Mouse (Mus musculus): Measurements from ENCODE around the gene Zfp108. TPM values are rescaled to one million over a fixed set of nuclear protein-coding genes. Genes with fewer than 3 reads are reported as not detected.

The Zfp108 gene
- polyA plus RNA-seq, 1 experiment from 2014 or later = 7.0 TPM

DNA sequence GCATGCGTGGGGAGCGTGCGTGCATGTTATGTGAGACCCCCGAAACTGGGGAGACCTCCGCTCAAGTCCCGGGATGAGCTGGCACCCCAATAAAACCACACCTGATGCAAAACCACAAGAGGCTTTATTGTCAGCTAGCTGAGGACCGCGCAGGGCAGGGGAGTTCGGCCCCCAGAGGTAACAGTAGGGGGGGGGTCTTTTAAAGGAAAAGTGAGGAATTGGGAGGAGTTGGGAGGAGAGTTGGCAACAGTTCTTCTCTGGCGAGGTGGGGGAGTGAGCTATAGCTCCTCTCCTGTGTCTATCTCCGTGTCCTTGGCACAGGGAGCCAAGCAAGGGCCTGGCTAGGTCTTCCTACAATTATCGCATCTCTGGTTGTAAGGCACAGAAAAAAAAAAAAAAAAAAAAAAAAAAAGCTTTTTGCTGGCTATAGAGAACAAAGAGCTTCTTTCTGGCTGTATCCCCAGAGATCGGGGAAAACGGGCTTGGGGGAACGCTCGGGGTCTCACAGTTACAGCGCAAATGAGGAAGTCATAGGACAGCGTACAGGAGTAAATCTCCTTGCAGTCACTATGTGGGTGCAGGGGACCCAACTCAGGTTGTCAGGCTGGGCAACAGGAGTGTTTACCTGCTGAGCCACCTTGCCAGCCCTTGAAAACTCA is 45.4 kb downstream of the Zfp108 start:
- H3K36me3 ChIP-seq = peaks cover 41% of the 10 kb centered on the region
- peak overlapping the region; percentile 92 for H3K27ac ChIP-seq (replicated peaks)
- peak; percentile 53 for ATAC-seq (ENCODE audit: low FRiP score, low read depth)
- peaks cover 26% of the 10 kb centered on the region for H3K4me1 ChIP-seq (replicated peaks)
- H3K9me3 ChIP-seq = no peaks in the 10 kb centered on the region
- H3K4me3 ChIP-seq = peak overlapping the region; percentile 78
- no peaks in the 10 kb centered on the region for H3K27me3 ChIP-seq
- under 1% methylated on average over 18 of the region's 18 CpGs for WGBS
- H3K4me2 ChIP-seq = peak overlapping the region; percentile 88
- peak overlapping the region; percentile 82 for H3K9ac ChIP-seq

- Histone ChIP-seq H3K27ac (replicated peaks) (peak within 1 kb of the TSS; percentile 92), H3K4me1 (replicated peaks) (peaks cover 26% of the 10 kb centered on the region), H3K4me3 (peak within 1 kb of the TSS; percentile 78), H3K4me2 (peak within 1 kb of the TSS; percentile 88), H3K27me3 (no peaks in the 10 kb centered on the region), H3K36me3 (peaks cover 36% of the 10 kb centered on the region), H3K9ac (peak within 1 kb of the TSS; percentile 82), H3K9me3 (no peaks in the 10 kb centered on the region)
- ATAC-seq (ENCODE audit: low FRiP score, low read depth) = peak; percentile 43; the same call in 1 of the 2 replicates
- 2% methylated on average over 13 of the region's 13 CpGs for WGBS
These were observed 46.2 kb downstream of the Zfp108 start, which contains the start of gene Zfp61 for GRCm38 (mm10) chr7:24300771-24301282. Gene Zfp61, minus strand, starts transcription at chr7:24301232.

Other genes starting within 250 kb of the Zfp108 start
- not detected in 2 replicates for gene Vmn1r183, start 201.5 kb upstream of the Zfp108 start, polyA plus RNA-seq (2015; fragmentation: Nextera tagmentation; extraction: Ambion mirVana)
- gene Zfp180, start 172.9 kb upstream of the Zfp108 start, polyA plus RNA-seq (2015; fragmentation: Nextera tagmentation; extraction: Ambion mirVana) = 33.7 and 35.5 TPM in 2 replicates
- gene Zfp112, start 142.5 kb upstream of the Zfp108 start, polyA plus RNA-seq (2015; fragmentation: Nextera tagmentation; extraction: Ambion mirVana) = 9.8 and 11.0 TPM in 2 replicates
- gene Zfp235, start 120.6 kb upstream of the Zfp108 start, polyA plus RNA-seq (2015; fragmentation: Nextera tagmentation; extraction: Ambion mirVana) = 23.3 and 25.2 TPM in 2 replicates
- 5.0 and 5.7 TPM in 2 replicates for gene Zfp114, start 79.7 kb upstream of the Zfp108 start, polyA plus RNA-seq (2015; fragmentation: Nextera tagmentation; extraction: Ambion mirVana)
- gene Zfp111, start 43.4 kb upstream of the Zfp108 start, polyA plus RNA-seq (2015; fragmentation: Nextera tagmentation; extraction: Ambion mirVana) = 5.2 and 5.9 TPM in 2 replicates
- gene Zfp109, start 17.2 kb upstream of the Zfp108 start, polyA plus RNA-seq (2015; fragmentation: Nextera tagmentation; extraction: Ambion mirVana) = 4.4 and 4.5 TPM in 2 replicates
- 6.2 and 8.2 TPM in 2 replicates for gene Zfp93, start 15.6 kb downstream of the Zfp108 start, polyA plus RNA-seq (2015; fragmentation: Nextera tagmentation; extraction: Ambion mirVana)
- 39.5 and 42.3 TPM in 2 replicates for gene Zfp61, start 46.4 kb downstream of the Zfp108 start, polyA plus RNA-seq (2015; fragmentation: Nextera tagmentation; extraction: Ambion mirVana)
- 19.5 and 20.3 TPM in 2 replicates for gene Zfp94, start 61.9 kb downstream of the Zfp108 start, polyA plus RNA-seq (2015; fragmentation: Nextera tagmentation; extraction: Ambion mirVana)
- gene Tescl, start 79.1 kb downstream of the Zfp108 start, polyA plus RNA-seq (2015; fragmentation: Nextera tagmentation; extraction: Ambion mirVana) = 0.23 and 0.38 TPM in 2 replicates
- not detected in 2 replicates for gene Lypd5, start 94.4 kb downstream of the Zfp108 start, polyA plus RNA-seq (2015; fragmentation: Nextera tagmentation; extraction: Ambion mirVana)
- gene Kcnn4, start 115.5 kb downstream of the Zfp108 start, polyA plus RNA-seq (2015; fragmentation: Nextera tagmentation; extraction: Ambion mirVana) = 2.3 and 2.9 TPM in 2 replicates
- 32.8 and 42.5 TPM in 2 replicates for gene Smg9, start 144.8 kb downstream of the Zfp108 start, polyA plus RNA-seq (2015; fragmentation: Nextera tagmentation; extraction: Ambion mirVana)
- gene Irgc1, start 197.5 kb downstream of the Zfp108 start, polyA plus RNA-seq (2015; fragmentation: Nextera tagmentation; extraction: Ambion mirVana) = not detected in 2 replicates
- 1.3 and 1.5 TPM in 2 replicates for gene Plaur, start 207.7 kb downstream of the Zfp108 start, polyA plus RNA-seq (2015; fragmentation: Nextera tagmentation; extraction: Ambion mirVana)
- gene Cadm4, start 227.2 kb downstream of the Zfp108 start, polyA plus RNA-seq (2015; fragmentation: Nextera tagmentation; extraction: Ambion mirVana) = 77.9 and 80.4 TPM in 2 replicates